Mouse (Mus musculus): ENCODE results near the gene Zan. TPM values are rescaled to one million over a fixed set of nuclear protein-coding genes. Genes with fewer than 3 reads are reported as not detected.

Zan gene
- polyA plus RNA-seq, 1 experiment from 2014 or later, result 1.1 TPM

DNA sequence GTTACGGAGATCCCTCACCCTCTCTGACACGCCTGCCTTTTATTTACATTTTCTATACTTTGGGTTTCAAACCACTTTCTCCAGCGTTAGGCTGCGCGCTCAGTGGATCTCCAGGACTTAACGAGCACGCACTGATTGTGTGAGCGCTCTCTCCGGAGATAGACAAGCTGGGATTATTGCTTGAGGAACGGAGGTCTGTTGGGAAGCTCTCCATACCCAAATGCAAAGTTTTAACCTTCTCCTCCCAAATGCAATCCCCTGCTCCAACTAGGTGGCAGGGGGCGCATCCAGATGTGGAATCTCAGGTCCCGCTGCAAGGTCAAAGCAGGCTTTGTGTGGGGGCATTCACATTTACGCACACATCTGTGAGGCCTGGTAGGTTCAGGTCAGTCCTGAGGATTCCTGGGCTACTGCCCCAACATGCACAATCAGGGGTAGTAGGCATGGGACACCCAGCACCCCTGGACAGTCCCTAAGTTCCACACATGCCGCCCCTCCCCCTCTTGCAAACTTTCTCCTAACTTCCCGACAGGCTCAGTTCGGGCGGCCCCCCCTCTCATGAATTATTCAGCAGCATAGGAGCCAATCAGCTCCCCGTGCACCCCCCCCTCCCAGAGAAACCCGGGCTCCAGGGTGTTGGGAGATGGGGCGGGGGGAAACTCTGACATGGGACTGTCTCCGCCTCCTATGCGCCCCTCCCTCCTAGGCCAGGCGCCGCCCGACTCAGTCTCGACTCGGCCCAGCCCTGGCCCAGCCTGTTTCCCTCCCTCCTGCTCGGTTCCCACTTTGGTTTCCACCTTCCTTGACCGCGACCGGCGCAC, 127.3 kb downstream of the Zan start, which contains the start of gene Ephb4:
TSS of gene Ephb4 (plus strand) at position 726 of the 821 bp plus-strand sequence.
- Histone ChIP-seq H3K4me3 (ENCODE audit: low read depth, low read length) (peak within 1 kb of the TSS; percentile 89), H3K4me1 (ENCODE audit: control insufficient read depth, insufficient read depth, low read length) (peaks cover 26% of the 10 kb centered on the region; the same call in 1 of the 2 replicates), H3K9me3 (ENCODE audit: control insufficient read depth, low read depth, low read length) (no peaks in the 10 kb centered on the region), H3K9ac (replicated peaks; ENCODE audit: low read depth, low read length) (peak within 1 kb of the TSS; percentile 87), H3K27me3 (ENCODE audit: control insufficient read depth, insufficient read depth, low read length) (no peaks in the 10 kb centered on the region), H3K27ac (ENCODE audit: low read length) (peak within 1 kb of the TSS; percentile 98), H3K36me3 (ENCODE audit: control insufficient read depth, insufficient read depth, low read length) (peaks cover 11% of the 10 kb centered on the region), H3K4me2 (replicated peaks; ENCODE audit: low read depth, low read length) (peak within 1 kb of the TSS; percentile 97)
- WGBS, result under 1% methylated on average over 32 of the region's 32 CpGs
- ATAC-seq (ENCODE audit: insufficient number of reproducible peaks, insufficient read depth, low FRiP score, low read depth), result peak; percentile 96

- Histone ChIP-seq H3K4me3 (ENCODE audit: low read depth, low read length) (peak overlapping the region; percentile 89), H3K27ac (ENCODE audit: low read length) (peak overlapping the region; percentile 93), H3K4me1 (ENCODE audit: control insufficient read depth, insufficient read depth, low read length) (peaks cover 26% of the 10 kb centered on the region; the same call in 1 of the 2 replicates), H3K9ac (replicated peaks; ENCODE audit: low read depth, low read length) (peak overlapping the region; percentile 36; the same call in 1 of the 2 replicates), H3K4me2 (replicated peaks; ENCODE audit: low read depth, low read length) (peak overlapping the region; percentile 97), H3K36me3 (ENCODE audit: control insufficient read depth, insufficient read depth, low read length) (peaks cover 2% of the 10 kb centered on the region; the same call in 1 of the 2 replicates), H3K9me3 (ENCODE audit: control insufficient read depth, low read depth, low read length) (no peaks in the 10 kb centered on the region), H3K27me3 (ENCODE audit: control insufficient read depth, insufficient read depth, low read length) (no peaks in the 10 kb centered on the region)
- 3% methylated on average over 31 of the region's 33 CpGs for WGBS
- no peak for ATAC-seq (ENCODE audit: insufficient number of reproducible peaks, insufficient read depth, low FRiP score, low read depth)
Observed at GRCm38 (mm10) chr5:137348482-137349383, 128.1 kb downstream of the Zan start.

DNA sequence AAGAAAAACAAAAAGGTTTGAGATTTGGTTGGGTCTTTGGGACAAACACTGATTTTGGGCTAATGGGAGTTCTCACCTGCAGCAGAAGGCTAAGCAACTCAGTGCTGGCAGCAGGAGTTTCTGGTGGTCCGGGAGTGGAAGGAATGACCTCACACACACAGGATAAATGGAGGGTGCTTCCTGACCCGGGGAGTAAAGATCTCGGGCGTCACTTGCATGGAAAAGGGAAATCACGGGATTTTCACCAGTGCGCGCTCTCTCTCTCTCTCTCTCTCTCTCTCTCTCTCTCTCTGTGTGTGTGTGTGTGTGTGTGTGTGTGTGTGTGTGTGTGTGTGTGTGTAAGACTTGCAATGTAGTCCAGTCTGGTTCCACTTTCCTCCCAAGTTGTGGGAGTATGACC, 129.0 kb downstream of the Zan start:
- H3K4me1 ChIP-seq (ENCODE audit: control insufficient read depth, insufficient read depth, low read length), result peaks cover 26% of the 10 kb centered on the region; the same call in 1 of the 2 replicates
- H3K4me3 ChIP-seq (ENCODE audit: low read depth, low read length), result no peak overlapping the region
- H3K9me3 ChIP-seq (ENCODE audit: control insufficient read depth, low read depth, low read length), result no peaks in the 10 kb centered on the region
- 22% methylated on average over 7 of the region's 7 CpGs for WGBS
- H3K4me2 ChIP-seq (replicated peaks; ENCODE audit: low read depth, low read length), result peak overlapping the region; percentile 97; the same call in 1 of the 2 replicates
- ATAC-seq (ENCODE audit: insufficient number of reproducible peaks, insufficient read depth, low FRiP score, low read depth), result no peak
- peak overlapping the region; percentile 93; the same call in 1 of the 2 replicates for H3K27ac ChIP-seq (ENCODE audit: low read length)
- H3K36me3 ChIP-seq (ENCODE audit: control insufficient read depth, insufficient read depth, low read length), result no peaks in the 10 kb centered on the region
- H3K27me3 ChIP-seq (ENCODE audit: control insufficient read depth, insufficient read depth, low read length), result no peaks in the 10 kb centered on the region
- H3K9ac ChIP-seq (replicated peaks; ENCODE audit: low read depth, low read length), result no peak overlapping the region

DNA sequence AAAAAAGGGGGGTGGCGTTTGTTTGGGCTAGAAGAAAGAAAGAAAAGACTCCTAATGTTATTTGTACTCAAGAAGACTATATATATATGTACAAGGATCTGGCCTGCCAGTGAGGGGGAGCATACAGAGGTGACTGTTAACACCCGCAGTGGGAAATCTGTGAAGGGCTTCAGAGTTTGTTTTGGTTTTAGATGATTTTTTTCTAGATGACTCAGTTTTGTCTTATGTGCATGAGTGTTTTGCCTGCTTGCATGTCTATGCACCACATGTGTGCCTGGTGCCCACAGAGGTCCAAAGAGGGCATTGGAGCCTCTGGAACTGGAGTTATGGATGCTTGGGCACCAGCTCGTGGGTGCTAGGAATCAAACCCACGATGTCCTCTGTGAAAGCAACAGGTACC, 129.9 kb downstream of the Zan start:
- Histone ChIP-seq H3K36me3 (ENCODE audit: control insufficient read depth, insufficient read depth, low read length) (no peaks in the 10 kb centered on the region), H3K27ac (ENCODE audit: low read length) (peak overlapping the region; percentile 58; the same call in 1 of the 2 replicates), H3K4me1 (ENCODE audit: control insufficient read depth, insufficient read depth, low read length) (peaks cover 18% of the 10 kb centered on the region; the same call in 1 of the 2 replicates), H3K4me3 (ENCODE audit: low read depth, low read length) (no peak overlapping the region), H3K9me3 (ENCODE audit: control insufficient read depth, low read depth, low read length) (no peaks in the 10 kb centered on the region), H3K4me2 (replicated peaks; ENCODE audit: low read depth, low read length) (no peak overlapping the region), H3K27me3 (ENCODE audit: control insufficient read depth, insufficient read depth, low read length) (no peaks in the 10 kb centered on the region), H3K9ac (replicated peaks; ENCODE audit: low read depth, low read length) (no peak overlapping the region)
- WGBS, result 76% methylated on average over 4 of the region's 4 CpGs
- no peak for ATAC-seq (ENCODE audit: insufficient number of reproducible peaks, insufficient read depth, low FRiP score, low read depth)

GRCm38 (mm10) chr5:137346388-137346787, 130.5 kb downstream of the Zan start:
- no peaks in the 10 kb centered on the region for H3K36me3 ChIP-seq (ENCODE audit: control insufficient read depth, insufficient read depth, low read length)
- ATAC-seq (ENCODE audit: insufficient number of reproducible peaks, insufficient read depth, low FRiP score, low read depth), result no peak
- no peaks in the 10 kb centered on the region for H3K9me3 ChIP-seq (ENCODE audit: control insufficient read depth, low read depth, low read length)
- WGBS, result 42% methylated on average over 1 of the region's 1 CpGs
- H3K27me3 ChIP-seq (ENCODE audit: control insufficient read depth, insufficient read depth, low read length), result no peaks in the 10 kb centered on the region
- peak overlapping the region; percentile 26 for H3K4me2 ChIP-seq (replicated peaks; ENCODE audit: low read depth, low read length)
- H3K4me3 ChIP-seq (ENCODE audit: low read depth, low read length), result no peak overlapping the region
- H3K9ac ChIP-seq (replicated peaks; ENCODE audit: low read depth, low read length), result no peak overlapping the region
- H3K27ac ChIP-seq (ENCODE audit: low read length), result peak overlapping the region; percentile 66; the same call in 1 of the 2 replicates
- H3K4me1 ChIP-seq (ENCODE audit: control insufficient read depth, insufficient read depth, low read length), result peaks cover 18% of the 10 kb centered on the region; the same call in 1 of the 2 replicates

DNA sequence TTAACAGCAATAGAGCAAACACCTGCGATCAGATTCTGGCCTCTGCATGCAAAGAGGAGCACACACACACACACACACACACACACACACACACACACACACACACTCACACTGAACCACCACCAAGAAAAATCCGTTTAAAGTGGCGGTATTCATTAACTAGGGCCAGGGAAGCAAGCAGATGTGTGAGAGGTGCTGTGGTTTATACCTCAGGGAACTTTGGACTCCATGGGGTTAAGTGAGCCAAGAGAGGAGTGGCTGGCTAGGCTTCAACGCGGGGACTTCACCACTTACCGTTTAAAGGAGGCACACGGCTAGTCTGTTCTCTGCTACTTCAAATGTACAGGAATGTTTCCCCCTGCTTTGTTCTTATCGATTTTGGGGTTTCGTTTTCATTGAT, 131.0 kb downstream of the Zan start:
- peak overlapping the region; percentile 26 for H3K4me2 ChIP-seq (replicated peaks; ENCODE audit: low read depth, low read length)
- peaks cover 18% of the 10 kb centered on the region; the same call in 1 of the 2 replicates for H3K4me1 ChIP-seq (ENCODE audit: control insufficient read depth, insufficient read depth, low read length)
- no peak overlapping the region for H3K9ac ChIP-seq (replicated peaks; ENCODE audit: low read depth, low read length)
- H3K27ac ChIP-seq (ENCODE audit: low read length), result peak overlapping the region; percentile 66; the same call in 1 of the 2 replicates
- H3K9me3 ChIP-seq (ENCODE audit: control insufficient read depth, low read depth, low read length), result no peaks in the 10 kb centered on the region
- no peak overlapping the region for H3K4me3 ChIP-seq (ENCODE audit: low read depth, low read length)
- ATAC-seq (ENCODE audit: insufficient number of reproducible peaks, insufficient read depth, low FRiP score, low read depth), result peak; percentile 21; the same call in 1 of the 2 replicates
- no peaks in the 10 kb centered on the region for H3K36me3 ChIP-seq (ENCODE audit: control insufficient read depth, insufficient read depth, low read length)
- WGBS, result 11% methylated on average over 9 of the region's 9 CpGs
- no peaks in the 10 kb centered on the region for H3K27me3 ChIP-seq (ENCODE audit: control insufficient read depth, insufficient read depth, low read length)

GRCm38 (mm10) chr5:137343869-137344268, 133.0 kb downstream of the Zan start:
- Histone ChIP-seq H3K27ac (ENCODE audit: low read length) (no peak overlapping the region), H3K4me1 (ENCODE audit: control insufficient read depth, insufficient read depth, low read length) (peaks cover 23% of the 10 kb centered on the region), H3K27me3 (ENCODE audit: control insufficient read depth, insufficient read depth, low read length) (no peaks in the 10 kb centered on the region), H3K36me3 (ENCODE audit: control insufficient read depth, insufficient read depth, low read length) (no peaks in the 10 kb centered on the region), H3K4me3 (ENCODE audit: low read depth, low read length) (no peak overlapping the region), H3K4me2 (replicated peaks; ENCODE audit: low read depth, low read length) (no peak overlapping the region), H3K9ac (replicated peaks; ENCODE audit: low read depth, low read length) (no peak overlapping the region), H3K9me3 (ENCODE audit: control insufficient read depth, low read depth, low read length) (no peaks in the 10 kb centered on the region)
- no peak for ATAC-seq (ENCODE audit: insufficient number of reproducible peaks, insufficient read depth, low FRiP score, low read depth)

DNA sequence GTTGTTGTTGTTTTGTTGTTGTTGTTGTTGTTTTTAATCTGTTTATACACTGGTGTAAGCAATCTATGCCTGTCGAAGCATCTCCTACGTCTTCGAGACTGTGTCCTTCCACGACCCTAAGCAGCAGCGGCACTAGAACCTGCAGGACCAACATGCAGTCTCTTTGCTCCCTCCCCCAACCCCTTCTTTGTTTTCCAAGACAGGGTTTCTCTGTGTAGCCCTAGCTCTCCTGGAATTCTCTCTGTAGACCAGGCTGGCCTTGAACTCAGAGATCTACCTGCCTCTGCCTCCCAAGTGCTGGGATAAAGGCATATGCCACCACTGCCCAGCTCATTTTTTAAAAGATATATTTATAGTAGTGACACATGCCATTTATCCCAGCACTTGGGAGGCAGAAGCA, 133.5 kb downstream of the Zan start:
- Histone ChIP-seq H3K9ac (replicated peaks; ENCODE audit: low read depth, low read length) (no peak overlapping the region), H3K27ac (ENCODE audit: low read length) (no peak overlapping the region), H3K36me3 (ENCODE audit: control insufficient read depth, insufficient read depth, low read length) (no peaks in the 10 kb centered on the region), H3K4me3 (ENCODE audit: low read depth, low read length) (no peak overlapping the region), H3K27me3 (ENCODE audit: control insufficient read depth, insufficient read depth, low read length) (no peaks in the 10 kb centered on the region), H3K9me3 (ENCODE audit: control insufficient read depth, low read depth, low read length) (no peaks in the 10 kb centered on the region), H3K4me1 (ENCODE audit: control insufficient read depth, insufficient read depth, low read length) (peaks cover 21% of the 10 kb centered on the region), H3K4me2 (replicated peaks; ENCODE audit: low read depth, low read length) (no peak overlapping the region)
- no peak for ATAC-seq (ENCODE audit: insufficient number of reproducible peaks, insufficient read depth, low FRiP score, low read depth)
- WGBS, result 89% methylated on average over 5 of the region's 5 CpGs
